Mouse (Mus musculus) c-Kit-positive CD71-positive TER-119-positive erythroid progenitor cells, embryonic 14.5 days (primary cell): Measurements from ENCODE around the gene Gm12355.

Experiments
- DNase-seq: peaks from one replicate; pipeline ENCODE4 v3.0.0-alpha.2; 2013; ENCODE audit warnings: low spot score

The Gm12355 gene

DNA sequence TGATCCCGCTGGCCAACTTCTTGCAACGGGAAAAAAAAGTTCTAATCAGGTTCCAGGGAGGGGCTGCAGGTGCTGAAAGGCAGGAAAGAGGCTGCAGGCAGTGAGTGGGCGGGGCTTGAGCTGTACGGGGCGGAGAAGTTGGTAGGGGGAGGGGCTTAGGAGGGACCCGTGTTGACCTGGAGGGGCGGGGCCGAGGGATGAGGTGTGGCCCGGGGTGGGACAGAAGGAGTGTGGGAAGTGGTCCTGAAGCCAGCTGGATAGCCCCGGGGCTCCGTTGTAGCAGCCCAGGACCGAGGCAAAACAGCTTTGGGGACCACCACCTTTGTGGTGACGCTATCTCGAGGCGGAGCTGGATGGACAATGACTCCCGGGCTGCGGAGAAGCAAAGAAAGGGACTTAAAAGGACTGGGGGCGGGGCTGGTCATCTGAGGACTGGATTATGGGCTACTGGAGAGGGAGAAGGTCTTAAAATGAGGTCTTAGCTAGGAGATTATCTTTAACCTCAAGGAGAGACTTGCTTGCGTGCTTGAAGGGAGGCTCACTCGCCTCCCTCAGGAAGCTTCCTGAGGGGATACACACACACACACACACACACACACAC, 23.3 kb downstream of the Gm12355 start:
- peak; percentile 43 for DNase-seq

DNA sequence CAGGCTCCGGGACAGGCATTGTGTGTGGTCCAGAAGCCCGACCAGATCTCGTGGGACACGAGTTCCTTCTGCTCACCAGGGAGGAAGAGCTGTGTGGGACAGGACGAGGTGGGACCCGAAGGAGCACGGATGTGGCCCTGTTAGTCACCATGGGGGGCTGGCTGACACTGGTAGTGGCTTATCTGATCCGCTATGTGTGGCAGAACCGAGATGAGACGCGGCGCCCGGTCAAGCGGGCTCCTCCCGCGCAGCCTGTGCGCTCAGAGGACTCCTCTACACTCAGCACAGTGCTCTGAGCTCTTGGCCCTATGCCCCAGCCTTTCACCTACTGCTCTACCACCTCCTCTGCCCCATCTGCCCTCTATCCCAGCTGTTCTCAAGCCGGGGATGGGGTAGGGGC, 26.2 kb downstream of the Gm12355 start:
- DNase-seq = no peak

DNA sequence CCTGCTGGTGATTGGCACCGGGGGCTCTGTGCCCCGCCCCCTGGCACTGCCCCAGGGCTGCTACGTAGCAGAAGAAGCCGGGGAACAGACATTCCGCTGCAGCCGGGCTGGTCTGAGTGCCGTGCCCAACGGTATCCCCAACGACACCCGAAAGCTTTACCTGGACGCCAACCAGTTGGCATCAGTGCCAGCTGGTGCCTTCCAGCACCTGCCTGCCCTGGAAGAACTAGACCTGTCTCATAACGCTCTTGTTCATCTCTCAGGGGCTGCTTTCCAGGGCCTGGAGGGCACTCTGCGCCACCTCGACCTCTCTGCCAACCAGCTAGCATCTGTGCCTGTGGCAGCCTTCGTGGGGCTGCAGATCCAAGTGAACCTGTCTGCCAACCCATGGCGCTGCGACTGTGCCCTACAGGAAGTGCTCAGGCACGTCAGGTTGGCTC, 26.6 kb downstream of the Gm12355 start:
- DNase-seq = no peak

DNA sequence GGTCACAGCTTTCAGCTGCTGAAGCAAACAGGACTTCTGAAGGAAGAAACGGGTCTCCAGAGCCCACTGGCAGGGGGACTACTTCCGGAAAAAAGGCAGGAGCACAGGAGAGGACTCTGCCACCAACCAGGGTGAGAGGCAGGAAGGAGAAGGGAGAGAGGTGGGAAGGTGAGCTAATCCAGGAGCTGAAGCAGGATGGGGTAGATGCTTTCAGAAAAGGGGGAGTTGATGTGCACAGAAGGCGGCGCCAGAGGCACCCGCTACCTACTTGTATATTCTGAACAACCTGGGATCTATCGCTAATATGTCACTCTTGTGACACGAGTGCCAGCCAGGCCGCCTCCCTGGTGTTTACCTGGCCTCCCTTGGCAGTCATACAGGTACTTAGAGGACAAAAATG, 27.5 kb downstream of the Gm12355 start, which contains the start of gene Lrrc3c:
Gene Lrrc3c (plus strand): TSS at position 301 of the 400 bp plus-strand sequence.
- no peak for DNase-seq

DNA sequence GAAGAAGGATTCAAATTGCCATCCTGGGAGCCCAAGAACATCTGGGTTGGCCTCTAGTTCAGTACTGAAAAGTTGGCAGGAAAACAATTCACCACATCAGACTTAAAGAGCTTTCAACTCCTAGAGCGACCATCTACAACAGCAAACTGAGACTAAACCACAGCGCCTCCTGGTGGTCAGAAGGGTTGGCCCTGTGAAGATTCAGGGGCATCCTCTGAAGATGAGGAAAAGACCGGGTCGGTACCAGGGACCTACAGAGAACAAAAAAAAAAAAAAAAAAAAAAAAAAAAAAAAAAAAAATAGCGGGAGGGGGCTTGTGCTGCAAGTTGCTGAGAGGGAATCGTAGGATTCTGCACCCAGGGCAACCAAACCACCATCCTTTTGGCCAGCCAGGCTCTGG, 28.1 kb downstream of the Gm12355 start:
- peak; percentile 83 for DNase-seq

DNA sequence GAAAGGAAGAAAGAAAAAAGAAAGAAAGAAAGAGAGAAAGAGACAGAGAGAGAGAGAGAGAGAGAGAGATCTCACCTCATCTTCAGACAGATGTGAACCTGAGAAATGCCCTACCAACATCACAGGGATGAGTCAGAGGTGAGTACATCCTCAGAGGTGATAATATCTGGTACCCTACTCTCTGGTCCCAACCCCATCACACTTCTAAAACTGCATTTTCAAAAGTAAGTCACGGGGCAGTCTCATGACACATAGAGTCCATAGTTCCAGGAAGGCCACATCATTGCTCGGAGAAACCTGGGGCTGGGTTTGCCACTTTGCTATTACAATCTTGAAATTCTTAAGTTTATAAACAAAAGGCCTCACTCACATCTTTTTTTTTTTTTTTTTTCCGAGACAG, 29.5 kb downstream of the Gm12355 start:
- DNase-seq = no peak

DNA sequence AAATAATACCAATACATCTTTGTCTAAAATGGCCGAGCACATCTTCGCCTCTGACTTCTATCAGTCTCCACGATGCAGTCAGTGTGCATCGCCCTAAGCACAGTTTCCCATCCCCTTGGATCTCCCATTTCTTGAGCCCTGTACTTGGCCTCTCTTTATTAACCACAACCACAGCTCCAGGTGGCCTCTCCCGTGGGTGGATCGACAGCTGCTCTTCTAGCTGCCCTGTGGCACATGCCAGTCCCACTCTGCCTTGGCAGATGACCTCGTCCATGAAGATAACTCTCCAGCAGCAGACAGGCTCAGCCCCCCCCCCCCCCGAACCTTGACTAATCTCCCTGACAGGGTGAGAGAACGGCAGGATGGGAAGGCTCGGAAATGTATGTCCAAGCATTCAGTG, 30.0 kb downstream of the Gm12355 start:
- DNase-seq = no peak

DNA sequence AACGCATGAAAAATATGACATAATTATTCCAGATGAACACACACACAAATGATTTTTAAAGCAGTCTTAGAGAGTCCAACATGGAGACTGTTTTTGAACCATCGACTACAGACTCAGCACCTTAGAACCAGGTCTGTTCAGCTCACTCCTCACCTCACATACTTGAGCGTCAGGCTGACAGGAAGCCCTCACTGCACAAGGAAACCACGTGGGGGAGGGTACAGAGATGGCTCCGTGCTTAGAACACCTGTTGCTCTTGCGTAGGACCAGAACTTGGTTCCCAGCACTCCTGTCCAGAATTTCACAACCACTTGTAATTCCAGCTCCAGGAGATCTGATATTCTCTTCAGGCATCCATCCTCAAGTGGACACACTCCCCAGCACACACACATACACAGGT, 30.4 kb downstream of the Gm12355 start:
- DNase-seq = no peak

DNA sequence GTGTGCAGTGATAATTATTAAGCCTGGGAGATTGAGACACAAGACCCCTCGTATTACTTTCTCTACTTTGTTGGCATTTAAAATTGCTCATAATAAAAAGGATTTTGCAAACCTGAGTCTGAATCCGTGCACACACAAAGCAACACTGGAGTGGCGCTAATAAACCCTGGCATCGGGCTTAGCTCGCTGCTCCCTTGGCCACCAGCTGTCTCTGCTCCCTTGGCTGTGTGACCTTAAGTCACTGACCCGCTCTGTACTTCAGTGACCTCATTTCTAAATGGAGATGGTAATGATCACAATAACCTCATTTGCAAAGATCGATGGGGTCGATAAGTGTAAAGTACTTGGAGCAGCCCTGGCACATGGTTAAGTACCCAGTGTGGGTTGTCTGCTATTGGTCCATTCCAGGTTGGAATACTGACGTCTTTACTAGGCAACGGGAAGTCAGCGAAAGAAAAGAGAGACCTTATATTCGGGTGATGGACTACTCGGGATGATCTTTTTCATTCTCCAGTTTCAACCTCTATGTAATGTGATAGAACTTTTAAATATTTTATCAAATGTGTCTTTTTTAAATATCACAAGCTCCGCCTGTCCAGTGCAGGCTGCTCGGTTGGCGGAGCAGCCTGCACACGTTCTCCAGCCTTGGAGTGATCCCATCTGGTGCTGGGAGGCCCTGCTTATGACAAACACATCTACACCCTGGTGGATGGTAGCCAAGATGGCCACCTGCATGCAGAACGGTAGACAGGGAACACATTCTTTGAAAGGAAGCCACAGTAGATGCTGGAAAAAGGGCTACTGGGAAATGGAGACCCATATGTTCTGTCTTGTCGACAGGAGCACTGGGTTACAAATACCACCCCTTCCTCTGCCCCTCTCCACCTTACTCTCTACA, 34.7 kb downstream of the Gm12355 start:
- no peak for DNase-seq

DNA sequence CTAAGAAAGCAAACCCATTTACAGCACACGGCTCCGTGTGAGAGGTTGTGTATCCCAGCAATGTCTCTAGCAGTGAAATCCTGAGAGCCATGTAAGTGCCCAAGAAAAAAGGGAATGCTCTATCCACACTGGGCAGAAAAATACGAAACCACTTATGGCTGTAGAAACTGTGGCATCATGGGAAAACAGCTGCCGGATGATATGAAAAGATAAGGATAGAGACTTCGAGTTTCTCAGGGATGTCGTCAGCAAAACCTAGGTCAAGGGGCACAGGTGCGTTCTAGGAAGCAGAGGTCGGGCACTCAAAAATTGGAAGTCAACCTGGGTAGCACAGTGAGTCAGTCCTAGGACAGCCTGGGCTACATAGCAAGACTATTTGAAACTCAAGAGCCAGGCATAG, 36.2 kb downstream of the Gm12355 start:
- peak; percentile 34 for DNase-seq

DNA sequence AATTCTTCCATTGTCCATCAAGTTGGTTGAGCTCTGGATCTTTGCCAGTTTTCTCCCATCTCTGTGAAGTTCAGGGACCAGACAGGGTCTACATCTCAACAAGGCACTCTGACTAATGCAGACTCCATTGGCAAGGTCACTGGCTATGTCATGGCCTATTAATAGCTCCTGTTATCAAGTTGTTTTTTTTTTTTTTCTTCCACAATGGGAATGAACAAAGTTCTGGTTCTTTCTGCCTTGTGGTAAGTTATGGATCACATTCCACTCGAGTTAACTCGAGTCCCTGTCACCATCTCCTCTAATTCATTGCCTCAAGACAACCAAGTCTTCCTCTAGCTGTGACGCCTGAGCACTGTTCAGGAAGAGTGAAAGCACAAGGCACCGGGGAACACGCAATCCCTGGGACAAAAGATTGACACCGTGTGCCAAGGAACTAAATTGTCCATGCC, 36.6 kb downstream of the Gm12355 start:
- DNase-seq = no peak

DNA sequence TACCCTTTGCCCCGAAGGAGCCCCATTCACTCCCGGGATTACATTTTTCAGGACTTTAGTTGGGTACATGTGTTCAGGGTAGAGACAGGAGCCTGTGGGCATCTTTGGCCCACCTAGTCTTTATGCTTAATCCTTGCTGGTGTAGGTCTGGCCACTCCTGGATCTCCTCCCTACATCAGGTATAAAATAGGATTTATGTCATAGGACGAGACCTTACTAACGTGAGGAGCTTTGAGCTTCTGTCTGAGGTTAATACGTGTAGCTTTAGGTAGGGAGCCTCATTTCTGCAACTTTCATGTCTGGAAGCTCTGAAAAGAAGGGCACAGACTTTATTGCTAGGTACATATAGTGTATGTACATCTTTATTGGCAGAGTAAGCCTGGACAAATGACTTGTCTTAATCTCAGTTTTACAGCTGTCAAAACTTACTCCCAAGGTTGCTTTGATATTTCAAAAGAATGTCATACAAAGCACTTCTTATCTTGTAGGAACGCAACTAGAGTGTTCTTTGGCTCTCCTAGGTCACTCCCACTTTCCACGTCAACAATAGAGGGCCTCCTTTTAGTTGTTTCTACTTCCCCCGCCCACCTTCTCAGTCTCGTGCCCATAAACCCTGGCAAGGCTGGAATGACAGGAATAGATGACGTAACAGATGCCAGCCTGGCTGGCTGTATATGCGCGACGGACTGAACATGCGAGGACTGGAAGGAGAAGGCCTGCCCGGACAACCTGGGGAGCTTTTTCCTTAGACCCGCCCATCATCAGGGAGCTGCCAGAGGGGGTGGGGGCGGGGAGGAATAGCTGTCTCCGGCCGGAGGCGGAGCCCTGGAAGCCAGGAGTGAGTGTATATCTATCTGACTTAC, 37.5 kb downstream of the Gm12355 start:
- peak; percentile 89 for DNase-seq

DNA sequence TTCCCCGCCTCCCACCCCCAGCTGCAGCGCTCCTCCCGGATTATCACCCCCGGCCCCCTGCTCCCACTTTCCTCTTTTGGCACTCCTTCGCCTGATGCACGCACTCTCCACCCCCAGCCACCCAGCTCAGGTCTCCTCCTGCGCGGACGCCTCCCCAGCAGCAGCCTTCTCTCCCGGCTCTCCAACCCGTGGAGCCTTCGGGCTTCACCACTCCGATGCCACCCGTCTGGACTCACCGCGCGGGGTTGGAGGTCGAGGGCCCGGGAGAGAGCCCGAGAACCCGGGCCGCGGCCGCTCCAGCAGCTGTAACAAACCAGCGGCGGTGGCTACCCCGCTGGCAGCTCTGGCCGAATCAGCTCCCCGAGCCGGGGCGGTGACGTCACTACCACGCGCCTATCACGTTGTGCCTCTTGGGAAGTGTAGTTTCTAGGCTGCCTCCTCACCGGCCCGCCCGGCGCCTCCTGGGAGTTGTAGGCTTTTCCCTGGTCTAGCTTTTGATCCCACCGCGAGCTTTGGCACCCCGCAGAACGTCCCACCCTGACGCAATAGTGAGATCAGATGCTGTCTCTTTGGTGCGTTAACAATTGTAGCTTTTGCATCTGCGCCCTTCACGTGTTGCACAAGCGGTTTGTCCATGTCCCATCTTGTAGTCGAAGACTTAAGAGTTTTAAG, 38.4 kb downstream of the Gm12355 start, which contains the start of gene Ormdl3:
Gene Ormdl3 (minus strand): TSS at position 477 of the 672 bp plus-strand sequence.
- peak; percentile 98 for DNase-seq

DNA sequence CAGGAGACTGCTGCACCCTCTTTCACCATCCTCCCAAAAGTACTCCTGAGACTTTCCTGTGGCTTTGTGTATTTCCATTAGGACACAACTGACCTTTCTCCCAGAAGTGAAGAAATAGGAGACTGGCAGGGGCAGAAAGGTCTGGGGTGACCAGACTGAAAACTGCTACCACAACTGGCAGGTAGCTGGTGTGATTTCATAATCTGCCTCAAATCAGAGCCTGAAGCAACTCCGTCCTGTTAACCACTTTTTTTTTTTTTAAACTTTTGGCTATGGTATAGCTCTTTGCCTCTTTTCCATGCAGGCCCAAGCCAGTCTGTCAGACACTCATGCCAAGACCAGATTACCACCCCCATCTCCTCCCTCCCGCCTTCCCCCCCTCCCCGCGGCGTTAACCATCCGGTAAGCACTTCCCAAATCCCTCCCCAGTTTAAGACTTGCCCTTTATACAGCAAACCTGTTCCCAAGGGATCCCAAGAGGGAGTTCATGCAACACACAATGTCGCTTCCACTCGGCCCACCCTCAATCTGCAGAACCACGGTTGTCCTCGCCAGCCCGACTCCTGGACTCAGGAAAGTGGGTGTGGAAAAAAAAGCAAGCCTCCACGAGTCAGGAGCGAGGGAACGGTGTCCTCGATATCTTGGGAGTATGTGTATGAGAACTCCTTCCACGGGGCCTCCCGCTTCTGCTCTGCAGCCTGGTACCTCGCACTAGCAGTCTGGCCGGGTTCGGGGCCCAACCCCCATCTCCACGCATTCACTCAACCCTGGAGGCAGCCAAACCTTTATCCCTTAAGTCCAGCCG, 39.2 kb downstream of the Gm12355 start:
- no peak for DNase-seq

DNA sequence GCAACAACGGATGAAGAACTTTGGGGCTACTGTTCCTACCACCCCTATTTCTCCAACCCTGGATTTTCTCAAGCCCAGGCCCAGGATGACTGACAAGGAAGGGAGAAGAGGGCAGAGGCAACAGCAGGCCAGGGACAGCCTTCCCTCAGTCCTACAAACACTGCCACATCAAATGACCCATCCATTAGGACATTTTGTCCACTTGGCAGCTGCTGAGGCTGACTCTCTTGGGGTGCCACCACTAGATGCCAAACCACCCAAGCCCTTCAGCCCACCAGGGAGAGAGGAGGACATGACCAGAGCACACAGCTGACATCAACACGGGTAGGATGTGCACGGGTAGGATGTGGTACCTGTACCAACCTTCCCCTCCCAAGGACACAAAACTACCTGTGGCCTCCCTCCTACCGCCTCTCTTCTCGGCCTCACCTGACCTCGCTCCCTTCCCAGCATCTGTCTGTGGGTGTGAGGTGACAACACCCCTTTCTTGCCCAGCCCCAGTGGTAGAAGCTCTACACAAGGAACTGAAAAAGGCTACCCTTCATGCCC, 40.8 kb downstream of the Gm12355 start:
- no peak for DNase-seq

DNA sequence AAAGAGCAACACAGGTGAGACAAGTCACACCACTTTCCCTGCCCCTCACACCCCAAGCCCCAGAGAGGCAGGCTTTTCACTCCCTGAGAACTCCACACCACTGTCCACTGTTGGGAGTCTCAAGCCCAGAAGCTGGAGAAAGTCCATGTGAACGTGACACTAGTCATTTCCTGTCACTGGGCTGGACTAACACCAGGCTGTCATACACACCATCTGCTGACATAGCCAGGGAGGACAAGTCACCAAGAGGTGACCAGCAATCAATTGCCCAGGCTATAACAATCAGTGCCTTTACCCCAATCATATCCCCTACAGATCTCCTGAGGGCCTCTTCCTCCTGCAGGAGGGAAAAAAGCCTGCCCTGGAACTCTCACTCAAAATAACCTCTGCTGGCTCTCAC, 41.3 kb downstream of the Gm12355 start:
- no peak for DNase-seq

DNA sequence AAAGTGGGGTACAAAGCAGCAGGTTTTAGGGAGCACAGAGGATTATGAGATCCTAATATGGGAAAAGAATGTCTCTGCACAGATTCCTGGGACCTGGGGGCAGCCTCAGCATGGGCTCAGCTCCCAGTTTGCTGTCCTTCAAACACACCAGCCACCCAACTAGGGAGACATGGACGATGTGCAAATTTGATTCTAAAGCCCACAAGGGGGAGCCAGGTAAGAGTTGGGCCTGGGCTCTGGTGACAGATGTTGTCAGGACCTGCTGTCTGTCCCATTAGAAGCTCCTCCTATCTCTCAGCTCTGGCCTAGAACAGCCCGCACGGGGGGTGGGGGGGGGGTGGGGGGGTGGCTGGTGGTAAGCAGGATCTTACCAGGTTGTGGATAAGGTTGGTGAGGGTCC, 41.9 kb downstream of the Gm12355 start:
- peak; percentile 72 for DNase-seq

DNA sequence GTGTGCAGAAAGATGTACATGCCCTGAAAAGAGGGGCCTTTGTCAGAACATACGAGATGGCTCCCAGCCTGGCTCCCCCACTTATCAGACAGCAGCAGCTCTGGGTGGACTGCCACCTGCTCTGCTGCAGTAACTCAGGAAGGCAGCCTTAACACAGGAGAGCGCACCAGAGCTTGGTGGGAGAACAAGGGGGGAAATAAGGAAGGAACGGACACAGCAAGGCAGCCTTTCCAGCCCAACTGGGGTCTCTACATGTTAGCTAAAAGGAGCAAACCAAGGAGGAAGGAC, 42.3 kb downstream of the Gm12355 start:
- DNase-seq = peak; percentile 84

DNA sequence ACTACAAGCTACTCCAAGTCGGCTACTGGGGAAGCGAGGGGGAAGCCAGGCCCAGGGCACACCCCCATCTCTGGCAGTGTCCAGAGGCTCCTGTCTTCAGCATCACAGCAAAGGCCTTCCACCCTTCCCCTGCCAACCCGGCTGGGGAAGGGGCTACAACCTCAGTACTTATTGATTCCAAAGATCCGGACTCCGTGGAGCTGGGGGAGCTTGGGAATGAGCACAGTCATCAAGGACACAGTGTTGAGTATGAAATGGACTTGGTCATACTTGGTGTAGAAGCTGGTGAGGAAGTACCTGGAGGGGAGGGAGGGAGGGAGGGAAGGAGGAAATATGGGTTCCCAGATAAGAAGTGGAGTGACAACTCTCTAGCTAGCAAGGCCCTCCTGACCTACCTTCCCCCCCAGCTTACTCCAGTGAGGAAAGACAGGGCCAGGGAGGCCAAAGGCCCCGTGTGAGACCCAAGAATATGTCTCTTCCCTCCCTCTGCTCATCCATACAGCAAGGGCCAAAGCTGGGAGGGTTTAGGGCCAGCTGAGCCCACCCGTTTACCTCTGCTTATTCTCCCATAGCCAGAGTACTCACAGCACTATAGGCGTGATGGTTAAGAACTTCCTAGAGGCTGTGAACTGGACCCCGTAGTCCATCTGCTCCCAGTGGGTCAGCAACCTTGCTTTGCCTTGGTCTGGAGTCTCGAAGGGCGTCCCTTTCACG, 42.8 kb downstream of the Gm12355 start:
- peak; percentile 75 for DNase-seq

DNA sequence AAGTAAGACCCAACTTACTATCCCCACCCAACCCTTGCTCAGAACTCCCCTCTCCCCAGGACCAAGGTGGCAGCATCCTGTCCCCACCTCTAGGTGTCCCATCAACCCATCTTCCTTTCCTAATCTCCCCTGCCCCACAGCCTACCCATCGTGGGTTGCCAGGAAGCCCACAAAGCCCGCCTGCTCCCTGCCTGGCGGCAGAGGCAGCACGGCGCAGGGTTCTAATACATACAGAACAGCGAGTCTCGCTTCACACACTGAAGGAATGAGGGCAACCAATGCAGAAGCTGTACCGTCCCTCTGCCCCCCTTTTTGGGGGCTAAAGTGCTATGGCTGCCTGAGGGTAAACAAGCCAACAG, 43.5 kb downstream of the Gm12355 start:
- no peak for DNase-seq
